14 mouse cellular contexts compared by ENCODE assay signal in genomic region chr11:30171586-30172178, GRCm38 (mm10).
"Had no signal": no experiment of that assay in that cellular context is flagged by ENCODE, and none has a peak within 500 bp of the region (broad histone marks: within the 10 kb centered on the region; RNA-seq: fewer than 3 reads in every experiment).

No protein-coding gene starts in this region.

- H3K9ac ChIP-seq: limb, embryonic 15.5 days; liver, embryonic 13.5 days; midbrain, embryonic 15.5 days had no signal

- H3K9me3 ChIP-seq: limb, embryonic 15.5 days; liver, embryonic 13.5 days; megakaryocyte, embryonic 14.5 days; midbrain, embryonic 15.5 days had no signal

- H3K4me2 ChIP-seq: limb, embryonic 15.5 days; liver, embryonic 13.5 days; midbrain, embryonic 11.5 days; midbrain, embryonic 15.5 days had no signal

- H3K36me3 ChIP-seq: limb, embryonic 15.5 days; liver, embryonic 13.5 days; midbrain, embryonic 15.5 days had no signal

- H3K27ac ChIP-seq: kidney, postnatal 0 days; limb, embryonic 15.5 days; liver, embryonic 13.5 days; midbrain, embryonic 15.5 days had no signal

- H3K27me3 ChIP-seq: limb, embryonic 15.5 days; liver, embryonic 13.5 days; megakaryocyte, embryonic 14.5 days; midbrain, embryonic 15.5 days had no signal

- H3K4me1 ChIP-seq: limb, embryonic 15.5 days had no signal

- H3K4me3 ChIP-seq: limb, embryonic 15.5 days; liver, embryonic 13.5 days; megakaryocyte, embryonic 14.5 days; midbrain, embryonic 15.5 days had no signal

- DNase-seq: kidney, adult 8-10 months; kidney, postnatal 4 days; liver, embryonic 13.5 days; lung, adult 18-20 months; lung, postnatal 36 days; right cerebral cortex, adult 18-20 months; spleen, adult 18-20 months; thymus, adult 18-20 months; thymus, postnatal 14 days had no signal

- ATAC-seq: midbrain, embryonic 15.5 days had no signal
